Mouse (Mus musculus): ENCODE measurements at regions not wholly inside any gene's neighbourhood (a gene's known extent, or its start where the extent isn't known, plus 50 kb on each side); places are given as distances from the start of the nearest gene placed in this dataset.
A peak's percentile ranks its signal among the peaks of the same experiment; 100 is the strongest.

DNA sequence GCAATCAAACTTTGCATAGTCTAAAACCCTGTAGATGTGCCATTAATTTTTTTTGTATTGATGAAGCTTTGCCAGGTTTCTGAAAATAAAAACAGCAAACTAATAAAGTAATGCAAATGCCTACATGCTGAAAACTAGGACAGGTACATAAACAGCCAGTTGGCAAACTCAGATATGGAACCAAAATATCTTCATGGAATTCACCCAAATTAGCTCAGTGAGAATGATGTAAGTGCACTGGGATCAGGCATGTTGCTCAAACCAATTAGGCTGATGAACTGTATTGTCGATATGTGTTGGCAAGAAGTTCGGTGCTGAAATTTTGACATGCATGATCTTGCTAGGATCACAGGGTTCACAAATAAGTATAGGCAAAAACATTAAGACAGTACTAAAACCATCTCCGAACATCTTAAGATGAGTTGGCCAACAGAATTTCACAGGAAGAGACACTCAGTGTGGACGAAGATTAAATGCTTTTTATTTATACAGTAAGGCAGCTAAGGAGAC is 95.3 kb upstream of the Rgma start:
- TF ChIP-seq CTCF (IDR thresholded peaks at IDR 0.05; ENCODE audit: low read depth, low read length) (no peak), POLR2A (IDR thresholded peaks at IDR 0.05; ENCODE audit: extremely low read depth, insufficient read depth, low read length) (no peak)
- DNase-seq (ENCODE audit: extremely low read depth, low read depth, low spot score), result peak; percentile 11
- Histone ChIP-seq H3K9ac (ENCODE audit: low read depth, low read length) (no peak overlapping the region), H3K36me3 (ENCODE audit: control insufficient read depth, insufficient read depth, low read length) (no peaks in the 10 kb centered on the region), H3K27me3 (ENCODE audit: control insufficient read depth, insufficient read depth, low read length) (no peaks in the 10 kb centered on the region), H3K79me2 (ENCODE audit: control insufficient read depth, insufficient read depth, low read length) (no peaks in the 10 kb centered on the region), H3K4me1 (ENCODE audit: control insufficient read depth, insufficient read depth, low read length) (no peaks in the 10 kb centered on the region), H3K27ac (replicated peaks; ENCODE audit: insufficient read depth, low read depth, low read length) (no peak overlapping the region), H3K4me3 (ENCODE audit: insufficient read depth, low read depth, low read length) (no peak overlapping the region)
- 86% methylated on average over 4 of the region's 4 CpGs for WGBS

DNA sequence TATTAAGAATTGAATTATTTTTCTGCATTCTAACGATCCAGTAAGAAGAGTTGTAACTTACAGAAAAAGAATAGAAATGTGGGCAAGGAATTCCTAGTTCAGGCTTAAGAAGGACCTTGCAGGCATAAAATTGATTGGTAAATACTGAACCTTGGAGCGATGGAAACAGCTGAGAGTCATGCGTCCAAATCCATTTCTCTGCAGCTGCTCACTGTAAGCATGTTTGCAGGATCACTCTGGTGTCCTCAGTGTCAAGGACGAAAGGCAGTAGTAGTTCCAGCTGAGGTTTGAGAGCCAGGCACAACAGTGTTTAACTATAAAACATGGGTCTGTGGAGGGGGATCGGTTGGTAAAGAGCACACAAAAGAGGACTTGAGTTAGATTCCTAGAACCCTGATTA is 89.1 kb upstream of the Rgma start:
- no peak overlapping the region for H3K4me3 ChIP-seq (ENCODE audit: insufficient read depth, low read depth, low read length)
- no peak overlapping the region for H3K9ac ChIP-seq (ENCODE audit: low read depth, low read length)
- TF ChIP-seq POLR2A (IDR thresholded peaks at IDR 0.05; ENCODE audit: extremely low read depth, insufficient read depth, low read length) (no peak), CTCF (IDR thresholded peaks at IDR 0.05; ENCODE audit: low read depth, low read length) (no peak)
- no peaks in the 10 kb centered on the region for H3K27me3 ChIP-seq (ENCODE audit: control insufficient read depth, insufficient read depth, low read length)
- no peaks in the 10 kb centered on the region for H3K36me3 ChIP-seq (ENCODE audit: control insufficient read depth, insufficient read depth, low read length)
- H3K79me2 ChIP-seq (ENCODE audit: control insufficient read depth, insufficient read depth, low read length), result no peaks in the 10 kb centered on the region
- no peaks in the 10 kb centered on the region for H3K4me1 ChIP-seq (ENCODE audit: control insufficient read depth, insufficient read depth, low read length)
- WGBS, result 69% methylated on average over 5 of the region's 5 CpGs
- no peak for DNase-seq (ENCODE audit: extremely low read depth, low read depth, low spot score)
- H3K27ac ChIP-seq (replicated peaks; ENCODE audit: insufficient read depth, low read depth, low read length), result no peak overlapping the region

- TF ChIP-seq CTCF (IDR thresholded peaks at IDR 0.05; ENCODE audit: low read depth, low read length) (no peak), POLR2A (IDR thresholded peaks at IDR 0.05; ENCODE audit: extremely low read depth, insufficient read depth, low read length) (no peak)
- H3K79me2 ChIP-seq (ENCODE audit: control insufficient read depth, insufficient read depth, low read length), result no peaks in the 10 kb centered on the region
- H3K4me3 ChIP-seq (ENCODE audit: insufficient read depth, low read depth, low read length), result no peak overlapping the region
- WGBS, result 41% methylated on average over 4 of the region's 4 CpGs
- no peaks in the 10 kb centered on the region for H3K36me3 ChIP-seq (ENCODE audit: control insufficient read depth, insufficient read depth, low read length)
- no peak overlapping the region for H3K27ac ChIP-seq (replicated peaks; ENCODE audit: insufficient read depth, low read depth, low read length)
- no peaks in the 10 kb centered on the region for H3K27me3 ChIP-seq (ENCODE audit: control insufficient read depth, insufficient read depth, low read length)
- no peak for DNase-seq (ENCODE audit: extremely low read depth, low read depth, low spot score)
- no peak overlapping the region for H3K9ac ChIP-seq (ENCODE audit: low read depth, low read length)
- H3K4me1 ChIP-seq (ENCODE audit: control insufficient read depth, insufficient read depth, low read length), result no peaks in the 10 kb centered on the region
These were observed 82.0 kb upstream of the Rgma start for GRCm38 (mm10) chr7:73293337-73293736.

- no peak overlapping the region for H3K4me3 ChIP-seq (ENCODE audit: insufficient read depth, low read depth, low read length)
- H3K27ac ChIP-seq (replicated peaks; ENCODE audit: insufficient read depth, low read depth, low read length), result no peak overlapping the region
- DNase-seq (ENCODE audit: extremely low read depth, low read depth, low spot score), result no peak
- no peaks in the 10 kb centered on the region for H3K79me2 ChIP-seq (ENCODE audit: control insufficient read depth, insufficient read depth, low read length)
- no peak overlapping the region for H3K9ac ChIP-seq (ENCODE audit: low read depth, low read length)
- H3K36me3 ChIP-seq (ENCODE audit: control insufficient read depth, insufficient read depth, low read length), result no peaks in the 10 kb centered on the region
- WGBS, result 80% methylated on average over 6 of the region's 6 CpGs
- TF ChIP-seq CTCF (IDR thresholded peaks at IDR 0.05; ENCODE audit: low read depth, low read length) (no peak), POLR2A (IDR thresholded peaks at IDR 0.05; ENCODE audit: extremely low read depth, insufficient read depth, low read length) (no peak)
- H3K4me1 ChIP-seq (ENCODE audit: control insufficient read depth, insufficient read depth, low read length), result no peaks in the 10 kb centered on the region
- H3K27me3 ChIP-seq (ENCODE audit: control insufficient read depth, insufficient read depth, low read length), result no peaks in the 10 kb centered on the region
These were observed 80.9 kb upstream of the Rgma start for GRCm38 (mm10) chr7:73294399-73294798.

DNA sequence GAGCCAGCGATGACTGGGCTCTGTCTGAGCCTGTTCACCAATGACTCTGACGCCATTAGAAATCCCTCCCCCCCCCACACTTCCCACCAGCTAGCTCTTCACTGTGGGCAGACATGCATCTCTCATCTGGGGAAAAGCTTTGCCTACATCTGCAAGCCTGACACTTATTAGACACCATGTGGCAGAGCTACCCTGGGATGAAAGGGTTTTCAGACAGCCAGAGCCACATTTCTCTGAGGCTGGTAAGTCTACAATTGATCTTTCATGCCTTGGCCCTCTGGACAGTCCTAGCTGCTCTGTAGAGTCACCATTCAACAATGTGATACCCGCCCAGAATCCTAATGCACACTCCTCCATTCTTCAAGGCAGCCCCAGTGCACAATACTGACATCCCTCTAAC is 72.8 kb upstream of the Rgma start:
- no peaks in the 10 kb centered on the region for H3K79me2 ChIP-seq (ENCODE audit: control insufficient read depth, insufficient read depth, low read length)
- no peaks in the 10 kb centered on the region for H3K36me3 ChIP-seq (ENCODE audit: control insufficient read depth, insufficient read depth, low read length)
- no peak overlapping the region for H3K9ac ChIP-seq (ENCODE audit: low read depth, low read length)
- no peak for DNase-seq (ENCODE audit: extremely low read depth, low read depth, low spot score)
- no peak for TF ChIP-seq CTCF (IDR thresholded peaks at IDR 0.05; ENCODE audit: low read depth, low read length)
- no peak for TF ChIP-seq POLR2A (IDR thresholded peaks at IDR 0.05; ENCODE audit: extremely low read depth, insufficient read depth, low read length)
- no peak overlapping the region for H3K4me3 ChIP-seq (ENCODE audit: insufficient read depth, low read depth, low read length)
- H3K27me3 ChIP-seq (ENCODE audit: control insufficient read depth, insufficient read depth, low read length), result no peaks in the 10 kb centered on the region
- no peaks in the 10 kb centered on the region for H3K4me1 ChIP-seq (ENCODE audit: control insufficient read depth, insufficient read depth, low read length)
- no peak overlapping the region for H3K27ac ChIP-seq (replicated peaks; ENCODE audit: insufficient read depth, low read depth, low read length)
- WGBS, result 61% methylated on average over 3 of the region's 3 CpGs

DNA sequence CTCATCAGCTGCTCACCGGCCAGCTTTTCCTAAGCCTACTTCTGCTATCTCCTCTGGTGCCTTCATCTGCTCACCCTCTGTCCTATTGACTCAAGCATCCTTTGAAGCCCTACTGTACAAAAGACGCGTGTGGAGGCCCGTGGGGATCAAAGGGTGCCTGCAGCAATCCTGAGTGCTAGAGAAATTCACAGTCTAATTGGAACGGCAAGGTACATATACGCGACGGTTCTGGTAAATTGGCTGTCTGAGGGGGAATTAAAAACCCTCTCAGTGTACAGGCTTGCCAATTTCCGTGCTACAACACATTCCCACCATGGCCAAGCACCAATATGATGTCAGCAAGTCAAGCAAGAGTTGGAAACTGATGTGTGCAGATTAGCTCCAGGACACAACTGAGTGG is 71.5 kb upstream of the Rgma start:
- Histone ChIP-seq H3K4me3 (ENCODE audit: insufficient read depth, low read depth, low read length) (no peak overlapping the region), H3K9ac (ENCODE audit: low read depth, low read length) (no peak overlapping the region), H3K79me2 (ENCODE audit: control insufficient read depth, insufficient read depth, low read length) (no peaks in the 10 kb centered on the region), H3K36me3 (ENCODE audit: control insufficient read depth, insufficient read depth, low read length) (no peaks in the 10 kb centered on the region), H3K27ac (replicated peaks; ENCODE audit: insufficient read depth, low read depth, low read length) (no peak overlapping the region), H3K4me1 (ENCODE audit: control insufficient read depth, insufficient read depth, low read length) (no peaks in the 10 kb centered on the region), H3K27me3 (ENCODE audit: control insufficient read depth, insufficient read depth, low read length) (no peaks in the 10 kb centered on the region)
- no peak for DNase-seq (ENCODE audit: extremely low read depth, low read depth, low spot score)
- 57% methylated on average over 9 of the region's 9 CpGs for WGBS
- TF ChIP-seq CTCF (IDR thresholded peaks at IDR 0.05; ENCODE audit: low read depth, low read length) (no peak), POLR2A (IDR thresholded peaks at IDR 0.05; ENCODE audit: extremely low read depth, insufficient read depth, low read length) (no peak)
